Mouse (Mus musculus) embryo, embryonic 11 days (tissue): ENCODE measurements at regions not wholly inside any gene's neighbourhood (a gene's known extent, or its start where the extent isn't known, plus 50 kb on each side); places are given as distances from the start of the nearest gene placed in this dataset.

ENCODE experiments used
- DNase-seq: peaks from one replicate; pipeline ENCODE4 v3.0.0-alpha.2; 2015

- no peak for DNase-seq
Observed at GRCm38 (mm10) chr17:89592826-89593225, 317.4 kb downstream of the Gm10184 start.

- no peak for DNase-seq
Observed at GRCm38 (mm10) chr17:89559506-89559905, 350.7 kb downstream of the Gm10184 start.

- DNase-seq, result no peak
Observed at GRCm38 (mm10) chr17:89554754-89555153, 354.3 kb upstream of the Fshr start.

GRCm38 (mm10) chr17:89553597-89553996 is 353.1 kb upstream of the Fshr start:
- no peak for DNase-seq

- DNase-seq, result no peak
Observed at GRCm38 (mm10) chr17:89550758-89551157, 350.3 kb upstream of the Fshr start.

- DNase-seq, result no peak
Observed at GRCm38 (mm10) chr17:89521912-89522311, 321.4 kb upstream of the Fshr start.

- DNase-seq, result no peak
Observed at GRCm38 (mm10) chr17:89519413-89519812, 318.9 kb upstream of the Fshr start.

- no peak for DNase-seq
Observed at GRCm38 (mm10) chr17:89505288-89505687, 304.8 kb upstream of the Fshr start.

GRCm38 (mm10) chr17:89493547-89493946 is 293.1 kb upstream of the Fshr start:
- no peak for DNase-seq

GRCm38 (mm10) chr17:89466486-89466885 is 266.0 kb upstream of the Fshr start:
- DNase-seq, result no peak

GRCm38 (mm10) chr17:89465883-89466282 is 265.4 kb upstream of the Fshr start:
- DNase-seq, result no peak

GRCm38 (mm10) chr17:89460438-89460837 is 260.0 kb upstream of the Fshr start:
- peak; percentile 5 for DNase-seq

GRCm38 (mm10) chr17:89454301-89454700 is 253.8 kb upstream of the Fshr start:
- no peak for DNase-seq

GRCm38 (mm10) chr17:89450724-89451123 is 250.2 kb upstream of the Fshr start:
- DNase-seq, result no peak

GRCm38 (mm10) chr17:89449391-89449790 is 248.9 kb upstream of the Fshr start:
- DNase-seq, result no peak

- DNase-seq, result no peak
Observed at GRCm38 (mm10) chr17:89434288-89434687, 233.8 kb upstream of the Fshr start.

GRCm38 (mm10) chr17:89410026-89410425 is 209.6 kb upstream of the Fshr start:
- no peak for DNase-seq

- DNase-seq, result no peak
Observed at GRCm38 (mm10) chr17:89405589-89405988, 205.1 kb upstream of the Fshr start.

- DNase-seq, result no peak
Observed at GRCm38 (mm10) chr17:89357241-89357640, 156.8 kb upstream of the Fshr start.

GRCm38 (mm10) chr17:89340497-89341205 is 140.2 kb upstream of the Fshr start:
- DNase-seq, result no peak

GRCm38 (mm10) chr17:89319602-89320288 is 119.3 kb upstream of the Fshr start:
- no peak for DNase-seq

GRCm38 (mm10) chr17:89318356-89318755 is 117.9 kb upstream of the Fshr start:
- DNase-seq, result no peak

GRCm38 (mm10) chr17:89311133-89311532 is 110.7 kb upstream of the Fshr start:
- DNase-seq, result no peak

- no peak for DNase-seq
Observed at GRCm38 (mm10) chr17:89301325-89301724, 100.8 kb upstream of the Fshr start.
